Mouse (Mus musculus) megakaryocyte, embryonic 14.5 days (primary cell): ENCODE data around the gene Dact3.

Source experiments
- FLI1 ChIP-seq: IDR thresholded peaks from 2 replicates; pipeline ENCODE4 v1.6.1; 2012; ENCODE audit warnings: low read length, inconsistent platforms, mixed read lengths
- GATA1 ChIP-seq: IDR thresholded peaks from 3 replicates; pipeline ENCODE4 v1.6.1; 2012; ENCODE audit warnings: mixed read lengths, low read length, inconsistent platforms, borderline replicate concordance

DNA sequence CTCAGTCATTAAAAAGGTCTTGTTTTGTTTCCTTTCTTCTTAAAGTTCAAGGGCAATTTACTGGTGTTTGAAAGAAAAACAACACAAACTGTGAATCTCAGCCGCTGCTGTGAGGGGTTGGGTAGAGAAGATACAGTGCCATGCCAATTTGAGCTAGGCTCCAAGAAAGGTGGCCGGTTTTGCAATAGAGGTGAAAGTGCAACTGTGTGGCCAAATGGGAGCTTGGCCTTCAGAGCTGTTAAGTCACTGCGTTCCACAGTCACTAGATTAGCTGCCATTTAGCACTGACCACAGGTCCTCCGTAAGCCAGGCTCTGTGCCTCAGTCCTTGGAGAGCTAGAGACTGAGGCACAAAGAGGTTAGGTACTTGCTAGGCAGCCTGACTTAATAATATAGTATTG is 23.5 kb upstream of the Dact3 start:
- TF ChIP-seq GATA1 (no peak), FLI1 (no peak)
